Mouse (Mus musculus) urinary bladder, postnatal 4 days (tissue): ENCODE measurements around the gene Plagl2.
A peak's percentile ranks its signal among the peaks of the same experiment; 100 is the strongest.

Source experiments
- DNase-seq, 2 experiments: peaks; one replicate each; pipeline ENCODE4 v3.0.0; 2021 to 2022; ENCODE audit warnings: low spot score in 2 of 2

Gene Plagl2

DNA sequence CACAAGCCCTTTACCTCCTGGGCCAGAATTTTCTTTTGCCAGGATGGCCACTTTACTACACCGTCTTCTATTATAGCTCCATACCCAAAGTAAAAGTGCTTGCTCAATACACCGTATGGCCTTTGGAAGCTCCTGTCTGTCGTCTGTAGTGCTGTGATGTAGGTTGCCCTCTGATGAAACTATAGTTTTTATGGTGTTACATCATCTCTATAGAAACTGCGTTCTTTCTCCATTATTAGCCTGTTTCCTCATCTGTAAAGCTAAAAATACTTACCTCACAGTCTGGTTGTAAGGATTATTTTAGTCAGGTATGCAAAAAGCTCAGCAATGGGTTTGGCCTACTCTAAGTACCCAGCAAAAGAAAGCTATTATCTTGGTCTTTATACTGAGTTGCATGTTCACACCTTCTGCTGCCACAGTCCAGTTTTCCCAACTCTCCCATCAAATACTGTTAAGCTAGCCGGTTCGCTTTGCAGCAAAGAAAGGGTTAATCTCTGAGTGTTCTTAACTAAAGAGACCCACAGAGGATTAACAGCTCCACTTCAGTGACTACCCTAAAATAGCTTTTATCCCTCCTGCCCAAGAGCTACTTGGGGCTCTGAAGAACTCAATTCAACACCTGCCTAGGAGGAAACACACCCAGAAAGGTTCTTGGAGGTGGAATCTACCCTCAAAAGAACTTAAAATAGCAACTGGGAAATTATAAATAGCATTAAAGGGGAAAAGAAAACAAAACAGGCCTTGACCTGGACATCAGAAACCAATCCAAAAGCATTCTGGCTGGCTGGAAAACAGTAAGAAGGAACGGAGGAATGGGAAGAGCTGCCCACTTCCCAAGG lies 2.0 kb downstream of the Plagl2 start:
- no peak for DNase-seq

GRCm38 (mm10) chr2:153238406-153238805 lies 2.8 kb downstream of the Plagl2 start:
- DNase-seq: no peak

DNA sequence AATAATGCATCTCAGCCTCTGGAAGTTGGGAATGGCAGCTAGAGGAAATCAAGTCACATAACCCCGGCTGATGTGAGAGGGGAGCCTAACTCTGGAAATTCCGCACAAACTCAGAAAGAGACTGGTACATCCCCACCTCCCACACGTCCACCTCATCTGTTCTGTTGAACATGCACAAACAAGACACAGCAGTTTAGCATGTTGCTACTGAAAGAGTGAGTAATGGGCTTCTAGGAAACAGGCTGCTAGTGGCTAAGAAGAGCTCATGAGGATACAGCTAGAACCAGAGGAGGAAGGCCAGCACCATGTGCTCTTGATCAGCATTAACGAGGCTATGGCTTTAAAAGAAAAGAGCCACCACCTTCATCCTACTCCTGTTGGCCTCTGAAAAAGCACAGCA lies 3.3 kb downstream of the Plagl2 start:
- no peak for DNase-seq

DNA sequence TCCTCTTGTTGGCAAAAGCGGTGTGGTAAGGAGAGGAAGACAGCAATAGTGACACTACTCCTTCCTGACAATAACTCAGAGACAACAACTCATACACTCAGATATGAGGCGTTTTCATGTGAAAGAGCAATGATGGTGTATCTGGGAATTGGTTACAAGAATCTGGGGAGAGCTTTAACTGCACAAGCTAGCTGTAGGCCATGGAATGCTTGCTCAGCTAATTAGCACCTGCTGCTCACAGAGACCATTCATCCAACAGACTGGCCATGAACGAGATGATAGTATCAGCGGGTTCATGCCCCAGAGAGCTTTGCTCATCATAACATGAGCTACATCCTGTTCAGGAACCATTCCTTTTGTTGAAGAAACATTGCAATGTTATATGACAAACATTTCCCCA lies 4.0 kb downstream of the Plagl2 start:
- no peak for DNase-seq

GRCm38 (mm10) chr2:153228523-153228922 lies 12.7 kb downstream of the Plagl2 start:
- no peak for DNase-seq

DNA sequence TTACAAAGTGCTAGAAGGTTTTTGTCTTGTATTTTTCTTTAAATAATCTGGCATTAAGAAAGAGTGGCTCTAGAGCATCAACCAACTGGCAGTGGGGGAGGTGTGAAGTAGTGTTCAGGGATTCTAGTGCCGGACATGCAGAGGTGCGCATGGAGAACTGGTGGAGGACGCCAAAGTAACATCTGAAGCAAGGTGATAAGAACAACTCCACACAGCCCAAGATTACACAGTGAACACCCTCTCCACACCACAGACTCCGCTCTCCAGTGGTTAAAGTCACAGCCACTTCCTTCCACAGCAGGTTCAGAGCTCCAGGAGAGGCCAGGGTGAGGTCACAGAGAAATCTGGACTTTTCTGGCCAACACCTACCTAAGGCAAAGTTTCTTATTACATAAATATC lies 13.3 kb downstream of the Plagl2 start:
- DNase-seq: no peak

DNA sequence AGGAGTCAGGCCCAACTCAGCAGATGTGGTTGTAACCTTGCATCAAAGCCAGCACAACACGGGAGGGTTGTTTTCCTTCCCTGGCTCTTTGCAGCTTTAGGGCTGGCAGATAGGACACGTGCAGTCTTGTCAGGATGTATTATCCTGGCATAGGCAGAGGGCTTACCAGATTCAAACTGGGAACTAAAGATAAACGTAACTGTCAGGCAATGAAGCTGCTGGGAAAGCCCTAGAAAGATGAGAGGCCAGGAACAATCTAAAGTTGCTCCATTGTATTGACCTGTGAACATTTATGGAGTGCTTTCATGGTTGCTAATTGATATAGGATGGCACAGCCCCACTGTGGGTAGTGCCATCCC lies 15.7 kb downstream of the Plagl2 start:
- DNase-seq: no peak

DNA sequence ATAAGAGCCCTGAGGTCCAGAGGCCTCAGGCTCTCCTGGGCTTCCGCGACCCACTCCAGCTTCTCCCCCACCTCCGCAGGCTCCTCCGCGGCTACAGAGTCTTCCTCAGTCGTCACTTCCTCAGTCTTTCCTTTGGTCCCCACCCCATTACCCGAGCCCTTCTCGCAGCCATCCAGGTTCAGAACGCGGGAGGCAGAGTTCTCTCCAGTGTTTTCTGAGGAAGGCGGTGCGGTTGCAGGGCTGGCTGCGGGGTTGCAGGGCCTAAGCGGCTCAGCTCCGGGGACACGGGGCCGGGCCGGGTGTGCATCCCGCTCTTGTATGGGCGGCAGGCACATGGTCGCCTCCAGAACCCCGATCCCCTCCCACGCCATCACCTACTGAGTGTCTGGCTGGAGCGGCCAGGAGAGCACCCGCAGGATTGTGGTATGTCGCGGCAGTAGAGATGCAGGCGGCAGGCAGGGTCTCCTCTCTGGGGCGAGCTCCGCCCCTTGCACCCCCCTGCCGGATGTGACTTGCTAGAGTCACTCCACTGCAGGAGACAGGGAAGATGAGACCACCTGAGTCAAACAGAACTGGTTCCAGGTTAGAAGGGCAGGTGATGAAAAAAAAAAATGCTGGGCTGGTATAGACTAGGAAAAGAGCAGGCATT lies 16.2 kb downstream of the Plagl2 start, which contains the start of gene Tspyl3:
Gene Tspyl3 (minus strand): TSS at position 496 of the 649 bp plus-strand sequence.
- DNase-seq: peak in 1 of 2 experiments; percentile 28

GRCm38 (mm10) chr2:153222566-153222965 lies 18.7 kb downstream of the Plagl2 start:
- DNase-seq: no peak

DNA sequence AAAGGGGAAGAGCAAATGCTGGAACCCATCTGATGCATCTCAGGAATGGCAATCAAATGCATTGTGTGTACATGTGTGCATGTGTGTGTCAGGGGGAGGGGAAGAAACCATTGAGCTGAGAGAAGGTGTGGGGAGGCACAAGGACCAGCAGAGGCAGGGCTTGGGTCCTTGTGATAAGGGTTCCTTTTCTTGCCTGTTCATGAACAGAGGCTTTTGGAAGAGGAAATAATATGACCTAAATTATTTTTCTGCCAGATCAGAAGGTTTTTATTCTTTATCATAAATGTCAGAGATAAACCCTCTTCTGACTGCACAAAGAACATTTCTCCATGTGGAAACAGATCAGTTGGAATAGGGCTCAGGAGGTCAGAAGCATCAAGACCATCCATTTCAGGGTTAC lies 19.1 kb downstream of the Plagl2 start:
- DNase-seq: no peak

DNA sequence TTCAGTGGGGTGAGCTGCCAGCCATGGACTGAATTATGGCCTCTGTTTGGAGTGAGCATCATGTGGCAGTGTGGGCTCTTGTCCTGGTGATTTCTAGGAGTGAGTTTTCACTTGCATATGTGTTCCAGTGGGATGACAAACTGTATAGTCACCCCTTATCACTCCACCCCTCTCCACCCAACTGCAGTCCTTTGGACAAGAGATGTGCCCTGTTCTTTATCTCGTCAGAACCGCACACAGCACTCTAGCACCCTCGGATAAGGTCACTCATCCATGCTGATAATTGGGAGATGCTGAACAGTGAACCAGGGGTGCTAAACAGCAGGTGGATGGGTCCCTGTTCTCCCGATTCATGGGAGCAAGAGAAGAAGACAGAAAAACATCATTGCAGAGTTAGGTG lies 19.6 kb downstream of the Plagl2 start:
- DNase-seq: no peak

DNA sequence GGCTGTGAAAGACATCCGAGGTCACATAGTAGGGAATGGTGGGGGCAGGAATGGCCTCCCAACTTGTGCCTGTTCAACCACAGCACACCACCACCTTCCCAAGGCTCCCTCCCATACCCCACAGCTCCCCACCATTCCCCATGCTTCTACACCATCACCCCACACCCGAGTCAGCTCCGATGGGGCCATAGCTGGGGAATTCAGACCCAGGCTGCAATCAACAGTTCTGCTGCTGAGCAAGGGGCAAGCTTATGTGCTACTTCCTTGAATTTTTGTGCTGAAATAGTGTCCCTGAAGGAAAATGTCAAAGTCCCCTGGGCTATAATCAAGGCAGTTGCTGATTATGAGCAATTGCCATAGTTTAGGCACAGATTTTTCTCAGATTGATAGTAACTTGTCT lies 22.7 kb downstream of the Plagl2 start:
- DNase-seq: no peak

DNA sequence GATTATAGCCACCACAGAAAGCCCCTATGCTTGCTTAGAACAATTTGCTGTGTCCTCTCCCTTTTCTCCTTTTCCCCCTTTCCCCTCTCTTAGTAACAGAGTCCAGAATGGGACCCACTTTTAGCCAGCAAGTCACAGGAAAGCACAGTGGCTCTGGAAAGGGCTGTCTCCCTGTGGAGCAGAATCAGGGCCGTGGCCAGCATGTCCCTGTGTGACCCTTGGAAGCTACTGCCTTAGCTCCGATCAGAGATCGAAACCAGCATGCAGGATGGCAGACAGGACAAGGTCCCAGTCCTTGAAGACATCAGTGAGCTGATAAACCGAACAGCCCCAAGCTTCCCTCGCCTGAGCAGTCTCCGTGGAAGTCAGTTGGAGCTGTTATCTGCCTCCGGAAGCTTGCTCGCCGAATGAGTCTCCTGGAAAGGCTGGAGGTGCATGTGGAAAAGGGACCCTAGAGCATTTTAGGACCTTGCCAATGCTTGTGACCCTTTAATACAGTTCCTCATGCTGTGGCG lies 23.3 kb downstream of the Plagl2 start:
- DNase-seq: no peak

DNA sequence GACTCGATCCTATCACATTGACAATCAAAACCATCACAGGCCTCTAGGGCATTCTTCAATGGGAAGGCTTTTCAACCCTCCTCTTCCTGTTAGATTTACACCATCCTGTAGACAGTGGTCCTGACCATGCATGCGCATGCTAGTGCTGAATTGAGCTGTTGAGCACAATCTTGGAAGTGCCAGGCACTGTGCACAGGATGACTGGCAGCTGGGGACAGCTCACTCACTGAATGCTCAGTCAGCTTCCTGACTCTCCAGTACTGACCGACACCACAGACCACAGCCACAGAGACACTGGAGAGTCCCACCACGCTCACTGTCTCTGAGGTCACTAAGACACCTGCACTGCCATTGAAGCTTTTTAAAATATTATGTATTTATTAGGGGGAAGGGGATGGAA lies 25.8 kb downstream of the Plagl2 start:
- no peak for DNase-seq

- DNase-seq: no peak
Measured at GRCm38 (mm10) chr2:153214771-153215259, 26.4 kb downstream of the Plagl2 start.

DNA sequence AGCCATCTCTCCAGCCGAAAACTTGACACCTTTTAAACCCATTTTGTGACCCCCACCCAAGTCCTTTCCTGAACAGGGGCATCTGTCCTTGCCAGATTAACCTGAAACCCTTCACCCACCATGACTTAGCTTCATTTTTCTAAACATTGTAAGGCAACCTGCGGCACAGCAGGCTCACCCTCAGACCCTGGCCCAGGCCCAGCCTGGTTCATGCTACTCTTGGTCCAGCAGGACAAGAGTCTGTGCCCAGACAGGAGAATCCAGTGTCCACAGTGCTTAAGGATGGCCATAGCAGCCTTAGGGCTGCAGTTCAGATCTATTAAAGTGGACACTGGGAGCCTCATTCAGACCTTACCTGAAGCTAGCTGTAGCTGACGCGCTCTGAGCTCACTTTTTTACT lies 27.9 kb downstream of the Plagl2 start:
- DNase-seq: no peak

- no peak for DNase-seq
Measured at GRCm38 (mm10) chr2:153211451-153211850, 29.8 kb downstream of the Plagl2 start.

GRCm38 (mm10) chr2:153209286-153209685 lies 31.9 kb downstream of the Plagl2 start:
- no peak for DNase-seq

GRCm38 (mm10) chr2:153208149-153208548 lies 33.1 kb downstream of the Plagl2 start:
- no peak for DNase-seq

DNA sequence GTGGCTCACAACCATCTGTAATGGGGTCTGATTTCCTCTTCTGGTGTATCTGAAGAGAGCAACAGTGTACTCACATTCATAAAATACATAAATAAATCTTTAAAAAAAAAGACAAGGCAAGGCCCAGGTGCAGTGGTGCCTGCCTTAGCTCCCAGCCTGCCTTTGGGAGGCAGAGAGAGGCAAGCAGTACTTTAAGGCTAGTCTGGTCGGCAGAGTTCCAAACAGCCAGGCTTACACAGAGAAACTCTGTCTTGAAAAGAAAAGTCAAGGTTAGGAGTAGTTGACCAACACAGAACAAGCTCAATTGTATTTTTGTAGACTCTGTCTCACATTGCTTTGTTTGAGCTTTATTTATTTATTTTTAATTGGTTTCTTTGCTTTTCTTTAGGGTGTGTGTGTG lies 38.5 kb downstream of the Plagl2 start:
- DNase-seq: no peak

GRCm38 (mm10) chr2:153199114-153199513 lies 42.1 kb downstream of the Plagl2 start:
- DNase-seq: no peak

DNA sequence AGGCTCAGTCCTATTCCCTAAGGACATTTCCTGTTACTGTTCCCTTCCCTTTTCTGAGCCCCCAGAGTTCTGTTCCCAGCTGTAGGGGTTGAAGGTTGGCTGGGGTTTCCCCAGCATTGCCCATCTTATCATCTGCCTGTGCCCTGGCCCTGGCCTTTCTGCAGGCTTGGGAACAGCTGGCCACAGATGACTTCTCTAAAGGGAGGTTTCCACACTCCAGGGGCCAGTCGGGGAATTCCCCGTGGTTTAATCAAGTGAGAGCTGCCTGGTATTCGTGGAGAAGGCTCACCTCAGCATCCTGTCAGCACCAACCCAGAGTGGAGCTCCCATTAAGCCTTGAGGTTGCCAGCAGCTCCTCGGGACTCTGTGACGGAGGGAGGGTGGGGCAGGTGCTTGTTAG lies 42.7 kb downstream of the Plagl2 start:
- DNase-seq: peak in 1 of 2 experiments; percentile 53

- DNase-seq: no peak
Measured at GRCm38 (mm10) chr2:153194255-153194654, 47.0 kb downstream of the Plagl2 start.
